Mouse (Mus musculus) neural tube, embryonic 13.5 days (tissue): Measurements from ENCODE around the gene Adcy5. TPM values are rescaled to one million over a fixed set of nuclear protein-coding genes. Genes with fewer than 3 reads are reported as not detected.

Experiments
- polyA plus RNA-seq: library from polyadenylated mRNA; unstranded; fragments of >200 nt; fragmentation: Nextera tagmentation; extraction: Ambion mirVana; gene quantifications from 2 replicates; pipeline ENCODE4 v1.2.1, GENCODE M21; 2015

The Adcy5 gene
- polyA plus RNA-seq, 1 experiment from 2014 or later = 5.3 TPM

Other genes with a start within 250 kb of the Adcy5 start
- gene Hacd2, start 132.4 kb upstream of the Adcy5 start, polyA plus RNA-seq = 39.5 and 50.2 TPM in 2 replicates
- gene Sec22a, start 209.0 kb downstream of the Adcy5 start, polyA plus RNA-seq = 38.1 and 39.2 TPM in 2 replicates